Mouse (Mus musculus): ENCODE measurements around the gene Ldb2. TPM values are rescaled to one million over a fixed set of nuclear protein-coding genes. Genes with fewer than 3 reads are reported as not detected.
A peak's percentile ranks its signal among the peaks of the same experiment; 100 is the strongest.

Gene Ldb2
- total RNA-seq, 2 experiments from 2014 or later = 44.2 to 47.7 TPM

GRCm38 (mm10) chr5:44490462-44490861, 309.0 kb downstream of the Ldb2 start:
- TF ChIP-seq CTCF (conservative IDR thresholded peaks at IDR 0.05) = no peak

GRCm38 (mm10) chr5:44483426-44484106, 315.9 kb downstream of the Ldb2 start:
- peak; percentile 42 to 76 for DNase-seq (ENCODE audit: low spot score in 2 of 2)
- Histone ChIP-seq H3K4me3 (no peak overlapping the region), H3K27ac (peak overlapping the region; percentile 1; the same call in 1 of the 2 replicates)
- peak; percentile 76 for TF ChIP-seq CTCF (conservative IDR thresholded peaks at IDR 0.05)

More at GRCm38 (mm10) chr5:44490462-44490861, 309.0 kb downstream of the Ldb2 start:
- DNase-seq (ENCODE audit: low spot score in 2 of 2) = no peak
- Histone ChIP-seq H3K27ac (no peak overlapping the region), H3K4me3 (no peak overlapping the region)

- no peak for DNase-seq (ENCODE audit: low spot score in 2 of 2)
- Histone ChIP-seq H3K27ac (no peak overlapping the region), H3K4me3 (no peak overlapping the region)
- TF ChIP-seq CTCF (conservative IDR thresholded peaks at IDR 0.05) = no peak
Measured at GRCm38 (mm10) chr5:44481406-44481805, 318.1 kb downstream of the Ldb2 start.

- no peak overlapping the region for H3K27ac ChIP-seq
- no peak for DNase-seq (ENCODE audit: low spot score in 2 of 2)
- peak; percentile 60 for TF ChIP-seq CTCF (conservative IDR thresholded peaks at IDR 0.05)
- no peak overlapping the region for H3K4me3 ChIP-seq
Measured at GRCm38 (mm10) chr5:44476356-44476755, 323.1 kb downstream of the Ldb2 start.

- Histone ChIP-seq H3K4me3 (no peak overlapping the region), H3K27ac (no peak overlapping the region)
- no peak for DNase-seq (ENCODE audit: low spot score in 2 of 2)
- TF ChIP-seq CTCF (conservative IDR thresholded peaks at IDR 0.05) = no peak
Measured at GRCm38 (mm10) chr5:44475543-44475942, 323.9 kb downstream of the Ldb2 start.

- peak; percentile 24 to 39 for DNase-seq (ENCODE audit: low spot score in 2 of 2)
- no peak for TF ChIP-seq CTCF (conservative IDR thresholded peaks at IDR 0.05)
- Histone ChIP-seq H3K4me3 (no peak overlapping the region), H3K27ac (no peak overlapping the region)
Measured at GRCm38 (mm10) chr5:44473857-44474762, 325.4 kb downstream of the Ldb2 start.

GRCm38 (mm10) chr5:44465238-44465637, 334.2 kb downstream of the Ldb2 start:
- no peak for DNase-seq (ENCODE audit: low spot score in 2 of 2)
- no peak overlapping the region for H3K4me3 ChIP-seq
- no peak overlapping the region for H3K27ac ChIP-seq
- no peak for TF ChIP-seq CTCF (conservative IDR thresholded peaks at IDR 0.05)

Measured in layer of hippocampus, adult 2 months (tissue).